Mouse (Mus musculus) right cerebral cortex, postnatal 14 days (tissue): ENCODE data around the gene Snai1.

Experiments
- DNase-seq: peaks from one replicate; pipeline ENCODE4 v3.0.0; 2022

Snai1 gene

GRCm38 (mm10) chr2:167586976-167587375 lies 49.0 kb downstream of the Snai1 start:
- no peak for DNase-seq

DNA sequence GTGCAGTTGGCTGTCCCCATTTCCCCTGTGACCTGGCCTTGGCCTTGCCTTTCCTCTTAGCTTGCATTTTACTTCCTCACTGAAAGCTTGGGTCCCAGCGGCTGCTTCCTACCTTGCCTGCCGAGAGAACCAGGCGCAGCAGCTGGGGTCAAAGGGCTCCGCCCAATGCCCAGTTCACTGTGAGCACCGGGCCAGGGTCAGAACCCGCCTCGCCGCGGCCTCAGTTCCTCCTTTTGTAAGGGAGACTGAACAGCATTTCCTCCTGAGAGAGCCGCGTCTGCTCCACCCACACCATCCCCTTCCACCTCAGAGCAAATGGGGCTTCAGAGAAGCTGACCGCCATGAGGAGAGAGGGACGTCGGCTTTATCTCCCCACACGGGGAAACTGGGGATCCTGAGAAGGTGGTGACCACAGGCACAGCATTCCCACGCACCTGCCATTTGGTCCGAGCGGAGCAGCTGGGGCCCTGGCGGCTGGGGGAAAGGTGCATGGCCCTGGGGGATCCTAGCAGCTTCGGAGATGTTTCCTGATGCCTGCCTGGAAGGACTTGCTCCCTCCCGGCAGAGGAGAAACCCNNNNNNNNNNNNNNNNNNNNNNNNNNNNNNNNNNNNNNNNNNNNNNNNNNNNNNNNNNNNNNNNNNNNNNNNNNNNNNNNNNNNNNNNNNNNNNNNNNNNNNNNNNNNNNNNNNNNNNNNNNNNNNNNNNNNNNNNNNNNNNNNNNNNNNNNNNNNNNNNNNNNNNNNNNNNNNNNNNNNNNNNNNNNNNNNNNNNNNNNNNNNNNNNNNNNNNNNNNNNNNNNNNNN lies 51.0 kb downstream of the Snai1 start:
- DNase-seq = no peak
